Mouse (Mus musculus): ENCODE measurements around the gene Smc2. TPM values are rescaled to one million over a fixed set of nuclear protein-coding genes. Genes with fewer than 3 reads are reported as not detected.
"Not testable (repeated sequence)": the region's sequence is repeated elsewhere in the genome, so short reads cannot be mapped to it uniquely, and the experiment has no call there.

Gene Smc2
- polyA plus RNA-seq, 1 experiment: 1.1 TPM

- no peak for DNase-seq
- Histone ChIP-seq H3K27me3 (replicated peaks; ENCODE audit: control insufficient read depth, insufficient read depth, low read length) (no peaks in the 10 kb centered on the region), H3K4me1 (ENCODE audit: control insufficient read depth, insufficient read depth, low read length) (no peaks in the 10 kb centered on the region), H3K36me3 (ENCODE audit: control insufficient read depth, insufficient read depth, low read length) (no peaks in the 10 kb centered on the region), H3K27ac (ENCODE audit: insufficient read depth, low read depth, low read length) (no peak overlapping the region), H3K4me3 (ENCODE audit: insufficient read depth, low read depth, low read length) (no peak overlapping the region)
- 86% methylated on average over 5 of the region's 5 CpGs for WGBS
- no peak for TF ChIP-seq POLR2A (IDR thresholded peaks at IDR 0.05; ENCODE audit: low read depth, low read length)
- no peak for TF ChIP-seq CTCF (conservative IDR thresholded peaks at IDR 0.05; ENCODE audit: insufficient read depth, insufficient read length, low read depth, low read length)
These were observed 22.3 kb downstream of the Smc2 start for GRCm38 (mm10) chr4:52461321-52461720.

- no peaks in the 10 kb centered on the region for H3K27me3 ChIP-seq (replicated peaks; ENCODE audit: control insufficient read depth, insufficient read depth, low read length)
- H3K4me1 ChIP-seq (ENCODE audit: control insufficient read depth, insufficient read depth, low read length): no peaks in the 10 kb centered on the region
- 57% methylated on average over 3 of the region's 3 CpGs for WGBS
- H3K4me3 ChIP-seq (ENCODE audit: insufficient read depth, low read depth, low read length): no peak overlapping the region
- TF ChIP-seq POLR2A (IDR thresholded peaks at IDR 0.05; ENCODE audit: low read depth, low read length) (no peak), CTCF (conservative IDR thresholded peaks at IDR 0.05; ENCODE audit: insufficient read depth, insufficient read length, low read depth, low read length) (no peak)
- DNase-seq: no peak
- no peak overlapping the region for H3K27ac ChIP-seq (ENCODE audit: insufficient read depth, low read depth, low read length)
- no peaks in the 10 kb centered on the region for H3K36me3 ChIP-seq (ENCODE audit: control insufficient read depth, insufficient read depth, low read length)
These were observed 34.4 kb downstream of the Smc2 start for GRCm38 (mm10) chr4:52473431-52473830.

- H3K36me3 ChIP-seq (ENCODE audit: control insufficient read depth, insufficient read depth, low read length): 0 out of 2 replicates have a peak, but pooled peaks cover 2% of the 10 kb centered on the region
- TF ChIP-seq POLR2A (IDR thresholded peaks at IDR 0.05; ENCODE audit: low read depth, low read length): no peak
- TF ChIP-seq CTCF (conservative IDR thresholded peaks at IDR 0.05; ENCODE audit: insufficient read depth, insufficient read length, low read depth, low read length): no peak
- H3K27me3 ChIP-seq (replicated peaks; ENCODE audit: control insufficient read depth, insufficient read depth, low read length): no peaks in the 10 kb centered on the region
- WGBS: 86% methylated on average over 4 of the region's 4 CpGs
- H3K4me1 ChIP-seq (ENCODE audit: control insufficient read depth, insufficient read depth, low read length): peaks cover 3% of the 10 kb centered on the region; the same call in 1 of the 2 replicates
- no peak overlapping the region for H3K4me3 ChIP-seq (ENCODE audit: insufficient read depth, low read depth, low read length)
- H3K27ac ChIP-seq (ENCODE audit: insufficient read depth, low read depth, low read length): no peak overlapping the region
- no peak for DNase-seq
These were observed 48.4 kb downstream of the Smc2 start for GRCm38 (mm10) chr4:52487486-52487885.

- H3K4me3 ChIP-seq (ENCODE audit: insufficient read depth, low read depth, low read length); DNase-seq; H3K36me3 ChIP-seq (ENCODE audit: control insufficient read depth, insufficient read depth, low read length); H3K4me1 ChIP-seq (ENCODE audit: control insufficient read depth, insufficient read depth, low read length); H3K27ac ChIP-seq (ENCODE audit: insufficient read depth, low read depth, low read length); H3K27me3 ChIP-seq (replicated peaks; ENCODE audit: control insufficient read depth, insufficient read depth, low read length): not testable (repeated sequence)
- WGBS: 97% methylated on average over 10 of the region's 10 CpGs
These were observed 58.1 kb downstream of the Smc2 start, which contains the start of gene Vma21-ps for GRCm38 (mm10) chr4:52497144-52497543. TSS of gene Vma21-ps (minus strand) at chr4:52497244.

- 24% methylated on average over 4 of the region's 4 CpGs for WGBS
- Histone ChIP-seq H3K36me3 (ENCODE audit: control insufficient read depth, insufficient read depth, low read length) (no peaks in the 10 kb centered on the region), H3K27me3 (replicated peaks; ENCODE audit: control insufficient read depth, insufficient read depth, low read length) (no peaks in the 10 kb centered on the region), H3K4me1 (ENCODE audit: control insufficient read depth, insufficient read depth, low read length) (no peaks in the 10 kb centered on the region), H3K27ac (ENCODE audit: insufficient read depth, low read depth, low read length) (no peak overlapping the region), H3K4me3 (ENCODE audit: insufficient read depth, low read depth, low read length) (no peak overlapping the region)
- no peak for DNase-seq
- no peak for TF ChIP-seq POLR2A (IDR thresholded peaks at IDR 0.05; ENCODE audit: low read depth, low read length)
- no peak for TF ChIP-seq CTCF (conservative IDR thresholded peaks at IDR 0.05; ENCODE audit: insufficient read depth, insufficient read length, low read depth, low read length)
These were observed 78.5 kb downstream of the Smc2 start for GRCm38 (mm10) chr4:52517580-52517979.

- no peaks in the 10 kb centered on the region for H3K27me3 ChIP-seq (replicated peaks; ENCODE audit: control insufficient read depth, insufficient read depth, low read length)
- no peak overlapping the region for H3K27ac ChIP-seq (ENCODE audit: insufficient read depth, low read depth, low read length)
- no peak for TF ChIP-seq CTCF (conservative IDR thresholded peaks at IDR 0.05; ENCODE audit: insufficient read depth, insufficient read length, low read depth, low read length)
- H3K36me3 ChIP-seq (ENCODE audit: control insufficient read depth, insufficient read depth, low read length): no peaks in the 10 kb centered on the region
- H3K4me1 ChIP-seq (ENCODE audit: control insufficient read depth, insufficient read depth, low read length): no peaks in the 10 kb centered on the region
- H3K4me3 ChIP-seq (ENCODE audit: insufficient read depth, low read depth, low read length): no peak overlapping the region
- WGBS: 92% methylated on average over 5 of the region's 5 CpGs
- DNase-seq: no peak
These were observed 80.3 kb downstream of the Smc2 start for GRCm38 (mm10) chr4:52519301-52519700.

GRCm38 (mm10) chr4:52526464-52526863 lies 87.4 kb downstream of the Smc2 start:
- no peak overlapping the region for H3K4me3 ChIP-seq (ENCODE audit: insufficient read depth, low read depth, low read length)
- no peak overlapping the region for H3K27ac ChIP-seq (ENCODE audit: insufficient read depth, low read depth, low read length)
- H3K27me3 ChIP-seq (replicated peaks; ENCODE audit: control insufficient read depth, insufficient read depth, low read length): no peaks in the 10 kb centered on the region; the same call in 1 of the 2 replicates
- TF ChIP-seq CTCF (conservative IDR thresholded peaks at IDR 0.05; ENCODE audit: insufficient read depth, insufficient read length, low read depth, low read length) (no peak), POLR2A (IDR thresholded peaks at IDR 0.05; ENCODE audit: low read depth, low read length) (no peak)
- no peak for DNase-seq
- H3K36me3 ChIP-seq (ENCODE audit: control insufficient read depth, insufficient read depth, low read length): no peaks in the 10 kb centered on the region
- 43% methylated on average over 5 of the region's 5 CpGs for WGBS
- H3K4me1 ChIP-seq (ENCODE audit: control insufficient read depth, insufficient read depth, low read length): no peaks in the 10 kb centered on the region

GRCm38 (mm10) chr4:52530636-52531035 lies 91.6 kb downstream of the Smc2 start:
- H3K36me3 ChIP-seq (ENCODE audit: control insufficient read depth, insufficient read depth, low read length): no peaks in the 10 kb centered on the region
- no peaks in the 10 kb centered on the region for H3K4me1 ChIP-seq (ENCODE audit: control insufficient read depth, insufficient read depth, low read length)
- H3K27me3 ChIP-seq (replicated peaks; ENCODE audit: control insufficient read depth, insufficient read depth, low read length): no peaks in the 10 kb centered on the region; the same call in 1 of the 2 replicates
- H3K4me3 ChIP-seq (ENCODE audit: insufficient read depth, low read depth, low read length): no peak overlapping the region
- WGBS: 72% methylated on average over 2 of the region's 2 CpGs
- H3K27ac ChIP-seq (ENCODE audit: insufficient read depth, low read depth, low read length): no peak overlapping the region
- no peak for DNase-seq
- TF ChIP-seq CTCF (conservative IDR thresholded peaks at IDR 0.05; ENCODE audit: insufficient read depth, insufficient read length, low read depth, low read length) (no peak), POLR2A (IDR thresholded peaks at IDR 0.05; ENCODE audit: low read depth, low read length) (no peak)

Other genes starting within 250 kb of the Smc2 start
- gene Vma21-ps, start 58.0 kb downstream of the Smc2 start, polyA plus RNA-seq (2012; rRNA removed): 1.7 TPM in 1 of 2 replicates, not detected in the other
- gene Toporsl, start 157.0 kb downstream of the Smc2 start, polyA plus RNA-seq (2012; rRNA removed): not detected in 2 replicates